Mouse (Mus musculus): ENCODE results near the gene Aox1. TPM values are rescaled to one million over a fixed set of nuclear protein-coding genes. Genes with fewer than 3 reads are reported as not detected.
"Not testable (repeated sequence)": the region's sequence is repeated elsewhere in the genome, so short reads cannot be mapped to it uniquely, and the experiment has no call there.

The Aox1 gene
- polyA plus RNA-seq, 1 experiment from 2014 or later: 0.16 TPM

DNA sequence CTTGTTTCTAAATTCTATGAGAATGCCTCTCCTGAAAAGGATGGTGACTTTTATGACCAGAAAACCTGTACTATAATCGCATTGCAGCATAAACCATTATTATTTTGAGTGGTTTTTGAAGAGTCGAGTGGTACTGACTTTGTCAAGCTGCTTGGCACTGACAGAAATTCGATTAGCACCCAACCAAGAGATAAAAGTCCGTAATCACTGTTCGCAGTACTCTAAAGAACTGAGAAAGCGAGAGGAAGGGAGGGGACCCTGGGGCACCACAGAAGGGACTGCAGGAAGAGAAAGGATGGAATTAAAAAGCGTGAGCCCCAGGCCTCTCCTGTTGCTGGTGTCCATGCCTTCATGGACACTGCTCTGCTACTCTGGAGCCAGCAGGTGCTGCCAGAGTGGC, 2.0 kb upstream of the Aox1 start:
- H3K9me3 ChIP-seq (ENCODE audit: control insufficient read depth, low read length): no peaks in the 10 kb centered on the region
- WGBS: 89% methylated on average over 7 of the region's 7 CpGs
- no peaks in the 10 kb centered on the region for H3K27me3 ChIP-seq (ENCODE audit: control insufficient read depth, insufficient read depth, low read length)
- ATAC-seq (ENCODE audit: insufficient read depth, low FRiP score, low TSS enrichment) (no peak), DNase-seq (ENCODE audit: low spot score) (no peak)
- no peak overlapping the region for H3K4me3 ChIP-seq (ENCODE audit: low read depth, low read length)
- H3K4me2 ChIP-seq (ENCODE audit: low read depth): no peak overlapping the region
- no peaks in the 10 kb centered on the region for H3K36me3 ChIP-seq (ENCODE audit: control insufficient read depth, insufficient read depth, low read length)
- no peak overlapping the region for H3K27ac ChIP-seq (ENCODE audit: low read depth, low read length)
- 0 out of 2 replicates have a peak, but pooled peaks cover 3% of the 10 kb centered on the region for H3K4me1 ChIP-seq (ENCODE audit: control insufficient read depth, insufficient read depth, low read length)
- H3K9ac ChIP-seq (ENCODE audit: low read length): no peak overlapping the region

DNA sequence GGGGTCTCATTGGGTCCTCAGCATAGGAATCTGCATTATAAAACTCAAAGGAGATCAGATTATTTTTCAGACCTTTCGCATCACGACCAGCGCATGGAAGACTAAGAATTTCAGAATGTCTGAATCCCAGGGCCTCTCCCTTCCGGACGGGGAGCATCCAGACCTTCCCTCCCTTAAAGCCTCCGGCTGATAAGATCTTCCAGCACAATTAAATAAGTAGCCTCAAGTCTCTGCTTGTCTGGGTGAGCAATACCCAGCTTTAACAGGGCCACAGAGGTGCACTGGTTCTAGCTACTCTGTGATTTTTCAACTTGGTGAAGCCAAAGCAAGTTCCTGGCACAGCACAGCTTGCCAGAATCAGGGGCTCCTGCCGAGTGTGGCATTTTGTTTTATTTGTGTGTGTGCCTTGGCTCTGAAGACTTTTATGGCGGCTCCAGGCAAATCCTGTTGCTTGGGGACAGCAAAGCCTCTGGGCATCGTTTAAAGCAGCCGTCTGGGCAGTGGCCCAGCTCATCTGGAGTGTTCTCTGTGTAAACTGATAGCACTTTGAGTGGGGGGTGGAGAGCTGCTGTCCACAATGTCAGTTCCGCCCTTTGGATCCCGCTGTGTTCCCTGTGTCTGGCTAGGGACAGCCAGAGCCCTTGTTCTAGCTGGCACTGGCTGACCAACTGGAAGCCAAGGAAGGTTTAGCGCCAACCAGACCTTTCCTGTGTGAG, 583 bp downstream of the Aox1 start:
- ATAC-seq (ENCODE audit: insufficient read depth, low FRiP score, low TSS enrichment) (no peak), DNase-seq (ENCODE audit: low spot score) (peak; percentile 32)
- H3K9ac ChIP-seq (ENCODE audit: low read length): 0 out of 2 replicates have a peak overlapping the region, but pooled peaks have one; percentile 3
- 0 out of 2 replicates have a peak, but pooled peaks cover 3% of the 10 kb centered on the region for H3K4me1 ChIP-seq (ENCODE audit: control insufficient read depth, insufficient read depth, low read length)
- no peaks in the 10 kb centered on the region for H3K36me3 ChIP-seq (ENCODE audit: control insufficient read depth, insufficient read depth, low read length)
- 27% methylated on average over 13 of the region's 13 CpGs for WGBS
- no peaks in the 10 kb centered on the region for H3K27me3 ChIP-seq (ENCODE audit: control insufficient read depth, insufficient read depth, low read length)
- no peak overlapping the region for H3K4me3 ChIP-seq (ENCODE audit: low read depth, low read length)
- no peaks in the 10 kb centered on the region for H3K9me3 ChIP-seq (ENCODE audit: control insufficient read depth, low read length)
- H3K27ac ChIP-seq (ENCODE audit: low read depth, low read length): no peak overlapping the region
- peak overlapping the region; percentile 9 for H3K4me2 ChIP-seq (ENCODE audit: low read depth)

DNA sequence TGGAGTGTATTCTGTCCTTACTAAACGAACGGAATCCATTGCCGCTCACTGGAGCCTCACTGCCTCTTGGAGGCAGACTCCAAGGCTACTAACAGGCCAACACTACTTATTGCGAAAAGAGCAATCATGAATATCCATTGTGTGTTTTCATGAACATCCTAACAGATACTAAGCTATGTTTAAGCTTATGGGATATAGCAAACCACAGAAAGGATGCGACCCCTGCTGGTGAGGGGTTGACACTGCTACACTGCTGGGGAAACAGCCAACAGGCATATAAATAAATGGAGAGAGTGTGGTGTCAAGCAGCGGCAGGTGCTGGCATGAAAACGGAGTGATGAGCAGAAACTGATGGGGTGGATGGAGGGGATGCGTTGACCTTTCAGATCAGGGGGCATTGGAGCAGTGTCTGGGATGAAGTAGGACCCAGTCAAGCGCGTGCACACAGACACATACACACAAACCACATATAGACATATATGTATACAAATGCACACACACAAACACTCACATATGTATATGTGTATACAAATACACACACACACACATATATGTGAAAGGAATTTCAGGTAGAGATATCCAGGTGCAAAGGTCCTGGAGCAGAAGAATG, 1.5 kb downstream of the Aox1 start:
- Histone ChIP-seq H3K4me2 (ENCODE audit: low read depth) (no peak overlapping the region), H3K4me1 (ENCODE audit: control insufficient read depth, insufficient read depth, low read length) (0 out of 2 replicates have a peak, but pooled peaks cover 3% of the 10 kb centered on the region), H3K9ac (ENCODE audit: low read length) (no peak overlapping the region), H3K9me3 (ENCODE audit: control insufficient read depth, low read length) (no peaks in the 10 kb centered on the region), H3K27ac (ENCODE audit: low read depth, low read length) (no peak overlapping the region), H3K27me3 (ENCODE audit: control insufficient read depth, insufficient read depth, low read length) (no peaks in the 10 kb centered on the region), H3K4me3 (ENCODE audit: low read depth, low read length) (no peak overlapping the region), H3K36me3 (ENCODE audit: control insufficient read depth, insufficient read depth, low read length) (no peaks in the 10 kb centered on the region)
- peak; percentile 80 for DNase-seq (ENCODE audit: low spot score)
- ATAC-seq (ENCODE audit: insufficient read depth, low FRiP score, low TSS enrichment): peak; percentile 73; the same call in 1 of the 2 replicates
- WGBS: 59% methylated on average over 10 of the region's 10 CpGs

DNA sequence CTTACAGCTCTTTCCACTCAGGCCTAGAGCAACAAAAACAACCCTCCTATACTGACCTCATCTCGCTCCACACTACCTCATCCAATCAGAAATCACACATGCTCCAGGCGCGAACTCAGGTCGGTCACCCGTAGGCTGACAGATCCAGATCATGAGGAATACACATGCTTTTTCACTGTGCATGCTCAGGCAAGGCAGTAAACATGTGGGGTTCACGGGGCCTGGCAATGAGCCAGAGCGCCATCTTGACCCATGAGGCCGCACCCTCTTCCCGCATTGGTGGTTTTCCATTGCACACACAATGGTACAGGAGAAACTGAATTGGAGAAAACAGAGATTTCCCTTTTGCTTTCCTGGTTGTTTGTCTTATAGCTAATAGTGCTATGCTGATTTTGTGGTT, 7.6 kb downstream of the Aox1 start:
- not testable (repeated sequence) for ATAC-seq (ENCODE audit: insufficient read depth, low FRiP score, low TSS enrichment); H3K27ac ChIP-seq (ENCODE audit: low read depth, low read length); H3K4me1 ChIP-seq (ENCODE audit: control insufficient read depth, insufficient read depth, low read length); H3K27me3 ChIP-seq (ENCODE audit: control insufficient read depth, insufficient read depth, low read length); DNase-seq (ENCODE audit: low spot score); H3K9me3 ChIP-seq (ENCODE audit: control insufficient read depth, low read length); H3K36me3 ChIP-seq (ENCODE audit: control insufficient read depth, insufficient read depth, low read length); H3K4me2 ChIP-seq (ENCODE audit: low read depth); H3K4me3 ChIP-seq (ENCODE audit: low read depth, low read length); H3K9ac ChIP-seq (ENCODE audit: low read length)
- 93% methylated on average over 9 of the region's 9 CpGs for WGBS

DNA sequence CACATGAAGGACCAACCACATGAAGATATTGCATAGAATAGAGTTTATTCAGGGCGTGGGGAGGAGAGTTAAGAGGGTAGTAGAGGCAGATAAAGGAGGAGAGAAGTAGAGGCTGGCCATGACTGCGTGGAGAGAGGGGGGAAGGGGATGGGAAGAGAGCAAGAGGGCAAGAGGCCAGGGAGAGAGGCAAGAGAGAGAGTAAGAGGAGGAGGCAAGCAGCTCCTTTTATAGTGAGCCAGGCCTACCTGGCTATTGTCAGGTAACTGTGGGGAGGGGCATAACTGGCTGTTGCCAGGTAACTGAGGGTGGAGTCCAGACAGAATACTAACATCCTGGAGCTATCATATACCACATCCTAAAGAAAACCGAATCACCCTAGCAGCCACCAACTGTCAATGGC, 15.3 kb downstream of the Aox1 start:
- no peak overlapping the region for H3K4me3 ChIP-seq (ENCODE audit: low read depth, low read length)
- H3K4me2 ChIP-seq (ENCODE audit: low read depth): no peak overlapping the region
- H3K36me3 ChIP-seq (ENCODE audit: control insufficient read depth, insufficient read depth, low read length): no peaks in the 10 kb centered on the region
- WGBS: 75% methylated on average over 3 of the region's 3 CpGs
- no peaks in the 10 kb centered on the region for H3K9me3 ChIP-seq (ENCODE audit: control insufficient read depth, low read length)
- no peaks in the 10 kb centered on the region for H3K4me1 ChIP-seq (ENCODE audit: control insufficient read depth, insufficient read depth, low read length)
- no peaks in the 10 kb centered on the region for H3K27me3 ChIP-seq (ENCODE audit: control insufficient read depth, insufficient read depth, low read length)
- no peak for DNase-seq (ENCODE audit: low spot score)
- ATAC-seq (ENCODE audit: insufficient read depth, low FRiP score, low TSS enrichment): no peak
- H3K27ac ChIP-seq (ENCODE audit: low read depth, low read length): no peak overlapping the region
- no peak overlapping the region for H3K9ac ChIP-seq (ENCODE audit: low read length)

DNA sequence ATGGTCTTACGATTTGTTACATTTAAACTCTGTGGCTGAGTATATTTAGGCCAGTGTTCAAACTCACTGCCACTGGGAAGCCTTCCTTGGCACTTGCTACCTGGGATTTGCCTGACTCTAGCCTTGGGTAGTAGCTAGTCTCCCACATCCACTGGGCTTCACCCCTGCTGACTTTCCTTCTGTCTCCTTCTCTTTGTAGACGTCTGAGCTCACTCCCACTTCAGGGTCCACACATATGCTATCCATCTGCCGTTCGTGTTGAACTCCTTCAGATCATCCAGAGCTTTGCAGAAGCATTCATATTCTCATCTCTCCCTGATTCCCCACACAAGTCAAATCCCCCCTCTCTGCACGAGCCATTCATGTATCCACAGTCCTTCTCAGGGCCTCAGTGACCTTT, 15.8 kb downstream of the Aox1 start:
- H3K4me2 ChIP-seq (ENCODE audit: low read depth): no peak overlapping the region
- no peak overlapping the region for H3K9ac ChIP-seq (ENCODE audit: low read length)
- H3K4me1 ChIP-seq (ENCODE audit: control insufficient read depth, insufficient read depth, low read length): no peaks in the 10 kb centered on the region
- H3K36me3 ChIP-seq (ENCODE audit: control insufficient read depth, insufficient read depth, low read length): no peaks in the 10 kb centered on the region
- ATAC-seq (ENCODE audit: insufficient read depth, low FRiP score, low TSS enrichment) (no peak), DNase-seq (ENCODE audit: low spot score) (no peak)
- no peaks in the 10 kb centered on the region for H3K27me3 ChIP-seq (ENCODE audit: control insufficient read depth, insufficient read depth, low read length)
- no peak overlapping the region for H3K4me3 ChIP-seq (ENCODE audit: low read depth, low read length)
- no peaks in the 10 kb centered on the region for H3K9me3 ChIP-seq (ENCODE audit: control insufficient read depth, low read length)
- 74% methylated on average over 5 of the region's 5 CpGs for WGBS
- H3K27ac ChIP-seq (ENCODE audit: low read depth, low read length): no peak overlapping the region

DNA sequence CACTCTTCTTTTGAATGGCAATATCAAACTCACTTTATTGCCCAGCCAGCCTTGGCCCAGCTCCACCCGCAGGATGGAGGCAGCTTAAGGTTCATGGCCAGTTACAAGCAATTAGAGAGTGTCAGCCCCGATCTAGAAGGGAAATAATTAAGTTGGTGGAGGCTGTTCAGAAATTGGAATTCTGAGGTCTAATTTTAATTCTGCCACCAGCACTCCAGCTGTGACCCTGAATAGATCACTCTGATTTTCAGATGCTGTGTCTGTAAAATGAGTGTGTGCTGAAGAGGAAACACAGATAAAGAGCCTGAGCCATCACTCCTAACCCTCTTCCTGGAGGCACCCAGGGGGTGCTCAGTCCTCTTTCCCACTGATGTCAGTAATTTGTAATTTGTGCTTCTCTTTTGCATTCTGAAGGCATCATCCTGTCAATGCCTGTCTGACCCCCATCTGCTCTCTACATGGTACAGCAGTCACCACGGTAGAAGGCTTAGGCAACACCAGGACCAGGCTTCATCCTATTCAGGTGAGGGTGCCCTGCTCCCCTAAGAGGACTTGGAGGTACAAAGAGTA, 17.1 kb downstream of the Aox1 start:
- H3K27ac ChIP-seq (ENCODE audit: low read depth, low read length): no peak overlapping the region
- H3K9me3 ChIP-seq (ENCODE audit: control insufficient read depth, low read length): no peaks in the 10 kb centered on the region
- 70% methylated on average over 3 of the region's 3 CpGs for WGBS
- H3K27me3 ChIP-seq (ENCODE audit: control insufficient read depth, insufficient read depth, low read length): no peaks in the 10 kb centered on the region
- H3K4me2 ChIP-seq (ENCODE audit: low read depth): no peak overlapping the region
- H3K9ac ChIP-seq (ENCODE audit: low read length): no peak overlapping the region
- H3K4me3 ChIP-seq (ENCODE audit: low read depth, low read length): no peak overlapping the region
- DNase-seq (ENCODE audit: low spot score): no peak
- no peaks in the 10 kb centered on the region for H3K4me1 ChIP-seq (ENCODE audit: control insufficient read depth, insufficient read depth, low read length)
- no peak for ATAC-seq (ENCODE audit: insufficient read depth, low FRiP score, low TSS enrichment)
- no peaks in the 10 kb centered on the region for H3K36me3 ChIP-seq (ENCODE audit: control insufficient read depth, insufficient read depth, low read length)

DNA sequence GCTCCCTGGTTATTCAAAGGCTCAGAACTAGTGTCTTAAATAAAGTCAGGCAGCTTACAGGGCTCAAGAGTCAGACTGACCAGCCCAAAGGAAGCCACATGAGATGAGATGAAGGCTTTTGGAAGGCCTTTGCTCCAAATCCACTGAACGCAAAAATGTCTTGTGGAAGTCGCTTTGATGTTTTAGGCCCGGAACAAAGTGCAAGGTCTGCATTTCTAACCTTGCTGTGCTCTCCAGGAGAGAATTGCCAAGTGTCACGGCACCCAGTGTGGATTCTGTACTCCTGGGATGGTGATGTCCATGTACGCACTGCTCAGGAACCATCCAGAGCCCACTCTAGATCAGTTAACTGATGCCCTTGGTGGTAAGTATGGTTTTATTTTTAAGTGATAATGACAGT, 19.4 kb downstream of the Aox1 start:
- ATAC-seq (ENCODE audit: insufficient read depth, low FRiP score, low TSS enrichment) (no peak), DNase-seq (ENCODE audit: low spot score) (no peak)
- 85% methylated on average over 5 of the region's 5 CpGs for WGBS
- Histone ChIP-seq H3K4me3 (ENCODE audit: low read depth, low read length) (no peak overlapping the region), H3K4me2 (ENCODE audit: low read depth) (no peak overlapping the region), H3K36me3 (ENCODE audit: control insufficient read depth, insufficient read depth, low read length) (no peaks in the 10 kb centered on the region), H3K27ac (ENCODE audit: low read depth, low read length) (no peak overlapping the region), H3K27me3 (ENCODE audit: control insufficient read depth, insufficient read depth, low read length) (no peaks in the 10 kb centered on the region), H3K9me3 (ENCODE audit: control insufficient read depth, low read length) (no peaks in the 10 kb centered on the region), H3K9ac (ENCODE audit: low read length) (no peak overlapping the region), H3K4me1 (ENCODE audit: control insufficient read depth, insufficient read depth, low read length) (no peaks in the 10 kb centered on the region)

DNA sequence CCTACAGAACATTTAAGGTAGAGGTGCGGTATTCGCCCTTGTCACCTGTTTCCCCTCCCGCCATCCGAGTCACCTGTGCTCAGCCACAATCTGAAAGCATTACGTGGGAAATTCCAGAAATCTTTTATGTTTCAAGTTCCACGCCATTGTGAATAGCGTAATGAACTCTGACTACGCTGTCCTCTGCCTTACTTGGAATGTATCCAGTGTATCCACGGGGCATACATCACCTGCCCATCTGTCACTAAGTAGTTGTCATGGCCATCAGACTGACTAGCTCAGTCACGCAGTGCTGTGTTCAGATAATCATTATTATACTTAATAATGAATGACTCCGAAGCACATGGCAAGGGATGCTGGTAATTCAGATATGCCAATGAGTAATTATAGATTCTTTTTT, 25.9 kb downstream of the Aox1 start:
- no peak for DNase-seq (ENCODE audit: low spot score)
- no peak for ATAC-seq (ENCODE audit: insufficient read depth, low FRiP score, low TSS enrichment)
- no peak overlapping the region for H3K9ac ChIP-seq (ENCODE audit: low read length)
- no peak overlapping the region for H3K4me2 ChIP-seq (ENCODE audit: low read depth)
- 90% methylated on average over 11 of the region's 11 CpGs for WGBS
- no peak overlapping the region for H3K27ac ChIP-seq (ENCODE audit: low read depth, low read length)
- no peaks in the 10 kb centered on the region for H3K27me3 ChIP-seq (ENCODE audit: control insufficient read depth, insufficient read depth, low read length)
- H3K4me1 ChIP-seq (ENCODE audit: control insufficient read depth, insufficient read depth, low read length): no peaks in the 10 kb centered on the region
- H3K4me3 ChIP-seq (ENCODE audit: low read depth, low read length): no peak overlapping the region
- H3K9me3 ChIP-seq (ENCODE audit: control insufficient read depth, low read length): no peaks in the 10 kb centered on the region
- no peaks in the 10 kb centered on the region for H3K36me3 ChIP-seq (ENCODE audit: control insufficient read depth, insufficient read depth, low read length)

Data from neural tube, embryonic 11.5 days (tissue).